Mouse (Mus musculus) macrophage (primary cell): ENCODE results near the gene Sgms1. TPM values are rescaled to one million over a fixed set of nuclear protein-coding genes. Genes with fewer than 3 reads are reported as not detected.

Source experiments
- H3K27ac ChIP-seq: fragments of 350-480 bp; formaldehyde crosslinking; 2 replicates; pipeline ENCODE4 v1.9.0; 2021
- H3K36me3 ChIP-seq: fragments of 350-480 bp; formaldehyde crosslinking; 2 replicates; pipeline ENCODE4 v1.9.0; 2021; ENCODE audit errors: inconsistent target
- H3K4me3 ChIP-seq: fragments of 350-480 bp; formaldehyde crosslinking; 2 replicates; pipeline ENCODE4 v1.9.0; 2021; ENCODE audit errors: inconsistent target
- H3K79me2 ChIP-seq: fragments of 350-480 bp; formaldehyde crosslinking; 2 replicates; pipeline ENCODE4 v1.9.0; 2021; ENCODE audit errors: inconsistent target
- WGBS: methylation state at CpG from one replicate; pipeline ENCODE4 v1.1.7; 2026; ENCODE audit warnings: inconsistent platforms; ENCODE audit not compliant: missing documents; 5-methylcytosine and 5-hydroxymethylcytosine counted together
- polyA plus RNA-seq: library from polyadenylated mRNA; stranded (reverse); fragments of 250-400 nt; gene quantifications from 3 replicates; pipeline ENCODE4 v1.2.4, GENCODE M21; 2018; ENCODE audit warnings: inconsistent platforms

Sgms1 gene
- polyA plus RNA-seq, 1 experiment from 2014 or later, result 20.7 TPM

DNA sequence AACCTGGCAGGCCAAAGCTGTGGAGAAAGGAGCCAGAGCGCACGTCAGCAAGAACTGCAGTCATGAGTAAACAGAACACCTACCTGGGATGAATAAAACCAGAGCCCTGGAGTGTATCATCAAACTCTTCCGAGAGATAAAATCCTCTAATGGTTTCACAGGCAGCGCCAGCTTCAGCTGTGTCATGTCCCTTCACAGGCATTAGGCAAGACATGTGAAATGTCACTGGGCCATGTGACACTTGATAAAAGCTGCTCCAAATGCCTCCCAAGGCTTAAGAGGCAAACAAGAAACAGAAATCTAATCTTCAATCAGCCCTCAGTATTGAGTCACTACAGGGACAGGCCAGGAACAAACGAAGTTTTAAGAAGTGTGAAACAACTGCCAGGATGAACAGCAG lies 193.3 kb downstream of the Sgms1 start:
- Histone ChIP-seq H3K4me3 (no peak overlapping the region), H3K36me3 (0 out of 2 replicates have a peak, but pooled peaks cover 4% of the 10 kb centered on the region), H3K79me2 (peaks cover 98% of the 10 kb centered on the region), H3K27ac (peak overlapping the region; percentile 28; the same call in 1 of the 2 replicates)
- WGBS, result 65% methylated on average over 5 of the region's 5 CpGs

GRCm38 (mm10) chr19:32194863-32195262 lies 194.7 kb downstream of the Sgms1 start:
- no peak overlapping the region for H3K4me3 ChIP-seq
- WGBS, result 89% methylated on average over 1 of the region's 1 CpGs
- H3K36me3 ChIP-seq, result 0 out of 2 replicates have a peak, but pooled peaks cover 4% of the 10 kb centered on the region
- H3K27ac ChIP-seq, result no peak overlapping the region
- peaks cover 100% of the 10 kb centered on the region for H3K79me2 ChIP-seq

DNA sequence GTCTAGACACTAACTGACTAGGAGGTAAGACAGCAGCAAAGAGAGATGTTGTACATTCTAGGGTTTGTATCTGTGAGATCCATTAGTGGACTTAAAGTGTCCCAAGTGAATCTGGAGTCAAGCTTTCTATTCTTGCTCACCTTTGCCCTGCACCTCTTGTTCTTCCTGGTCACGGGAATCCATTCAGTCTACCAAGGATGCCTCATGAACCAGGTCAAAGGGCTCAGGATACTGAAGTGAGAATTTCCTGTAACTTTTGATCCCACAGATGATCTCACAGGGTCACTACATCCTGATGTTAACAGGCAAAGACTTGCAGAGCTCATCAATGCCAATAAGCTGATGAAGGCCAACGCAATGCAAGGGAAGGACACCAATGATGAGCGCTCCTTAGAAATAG lies 195.4 kb downstream of the Sgms1 start:
- Histone ChIP-seq H3K36me3 (0 out of 2 replicates have a peak, but pooled peaks cover 4% of the 10 kb centered on the region), H3K4me3 (no peak overlapping the region)
- WGBS, result 98% methylated on average over 3 of the region's 3 CpGs

DNA sequence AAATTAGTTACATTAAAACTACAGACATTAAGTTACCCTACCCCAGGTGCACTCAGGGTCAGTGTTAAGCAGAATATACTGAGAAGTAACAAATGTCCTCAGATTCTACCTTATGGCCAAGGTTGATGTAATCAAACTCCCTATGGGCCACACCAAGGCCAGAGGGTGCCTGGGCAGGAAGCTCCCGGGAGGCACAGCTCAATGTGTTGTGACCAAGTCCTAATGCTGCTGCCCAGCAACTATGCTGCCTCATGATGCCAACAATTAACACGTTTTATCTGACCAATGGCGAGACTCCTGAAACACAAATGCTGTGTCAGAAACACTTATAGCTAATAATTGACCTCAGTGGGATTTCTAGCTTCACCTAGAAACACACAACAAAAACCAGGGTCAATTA lies 197.9 kb downstream of the Sgms1 start:
- H3K79me2 ChIP-seq, result peaks cover 97% of the 10 kb centered on the region
- 92% methylated on average over 3 of the region's 3 CpGs for WGBS
- no peak overlapping the region for H3K4me3 ChIP-seq
- 0 out of 2 replicates have a peak, but pooled peaks cover 4% of the 10 kb centered on the region for H3K36me3 ChIP-seq
- no peak overlapping the region for H3K27ac ChIP-seq

More for the DNA sequence above, 195.4 kb downstream of the Sgms1 start:
- no peak overlapping the region for H3K27ac ChIP-seq
- peaks cover 100% of the 10 kb centered on the region for H3K79me2 ChIP-seq

DNA sequence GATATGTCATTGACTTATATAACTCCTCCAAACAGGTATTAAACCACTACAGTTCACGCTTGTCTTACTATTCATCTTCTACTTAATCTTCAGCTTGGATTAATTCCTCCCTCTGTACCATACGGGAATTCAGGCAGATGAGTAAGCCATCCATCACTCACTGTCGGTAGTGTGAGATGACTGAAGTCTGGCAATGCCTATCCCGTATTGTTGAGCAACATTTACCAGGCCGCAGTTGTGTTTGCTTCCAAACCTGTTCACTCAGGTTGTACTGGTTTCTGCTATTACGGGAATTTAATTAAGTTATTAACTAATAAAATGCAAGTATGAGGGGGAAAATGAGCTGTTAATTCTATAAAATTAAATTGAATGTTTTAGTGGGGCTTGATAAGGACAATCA lies 199.6 kb downstream of the Sgms1 start:
- Histone ChIP-seq H3K4me3 (no peak overlapping the region), H3K27ac (no peak overlapping the region), H3K36me3 (0 out of 2 replicates have a peak, but pooled peaks cover 4% of the 10 kb centered on the region), H3K79me2 (peaks cover 94% of the 10 kb centered on the region)
- 98% methylated on average over 6 of the region's 6 CpGs for WGBS

DNA sequence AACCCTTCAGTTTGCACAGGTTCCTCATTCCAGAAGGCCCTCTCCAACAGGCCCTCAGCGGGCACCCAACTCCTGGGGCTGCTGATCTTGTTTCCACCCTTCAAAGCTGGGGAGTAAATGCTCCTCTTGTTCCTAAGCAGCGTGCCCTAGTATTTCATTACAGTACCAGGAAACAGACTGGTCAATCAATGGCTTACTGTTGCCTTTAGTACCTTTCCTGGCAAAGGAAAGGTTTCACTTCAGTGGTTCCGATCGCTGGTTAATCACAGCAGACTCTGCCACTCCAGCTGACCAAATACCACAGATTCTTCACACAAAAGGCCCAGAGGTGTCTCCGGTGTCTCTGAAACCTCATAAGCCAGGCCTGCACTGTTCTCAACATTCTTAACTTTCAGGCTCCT lies 200.5 kb downstream of the Sgms1 start:
- no peak overlapping the region for H3K27ac ChIP-seq
- 0 out of 2 replicates have a peak, but pooled peaks cover 4% of the 10 kb centered on the region for H3K36me3 ChIP-seq
- H3K79me2 ChIP-seq, result peaks cover 94% of the 10 kb centered on the region
- H3K4me3 ChIP-seq, result no peak overlapping the region
- 74% methylated on average over 5 of the region's 5 CpGs for WGBS

DNA sequence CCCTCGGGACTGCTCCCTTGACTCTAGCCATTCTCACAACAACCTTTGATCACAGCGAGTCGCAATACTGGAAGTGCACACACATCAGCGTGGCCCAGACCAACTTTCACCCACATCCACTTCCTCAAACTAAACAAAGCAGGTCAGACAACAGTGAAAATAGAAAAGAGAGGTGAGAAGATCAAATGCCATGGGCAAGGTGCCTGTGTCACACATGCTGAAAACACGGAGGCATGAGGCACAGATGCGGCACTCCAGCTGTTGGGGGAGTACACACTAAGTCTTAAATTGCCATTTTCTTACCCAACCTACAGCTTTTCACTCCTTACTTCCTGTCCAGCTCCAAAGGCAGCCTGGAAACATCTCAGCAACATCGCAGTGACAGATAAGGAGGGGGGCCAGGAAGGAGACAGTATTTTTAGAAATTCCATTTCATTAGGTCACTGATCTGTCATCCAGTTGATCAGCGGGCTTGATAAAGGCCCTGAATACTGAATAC lies 202.9 kb downstream of the Sgms1 start:
- H3K36me3 ChIP-seq, result no peaks in the 10 kb centered on the region
- no peak overlapping the region for H3K4me3 ChIP-seq
- peaks cover 89% of the 10 kb centered on the region for H3K79me2 ChIP-seq
- peak overlapping the region; percentile 45 for H3K27ac ChIP-seq
- WGBS, result 11% methylated on average over 8 of the region's 8 CpGs

DNA sequence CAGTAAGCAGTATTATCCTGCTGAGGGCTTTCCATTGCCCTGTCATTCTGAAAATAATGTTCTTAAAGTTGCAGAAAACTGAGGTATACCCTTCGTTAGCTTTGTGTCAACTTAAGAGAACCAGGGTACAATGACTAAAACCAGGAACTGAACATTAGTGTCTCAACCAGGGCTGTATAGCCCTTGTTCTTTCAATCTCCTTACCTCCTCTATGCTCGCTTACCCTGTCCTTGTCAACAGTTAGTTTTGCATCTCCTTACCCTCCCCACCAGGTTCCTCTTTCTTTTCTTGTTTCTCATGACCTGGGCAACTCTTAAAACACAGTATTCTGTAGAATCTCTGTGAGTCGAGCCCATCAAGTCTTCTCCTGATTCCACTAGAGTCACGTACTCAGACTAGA lies 206.5 kb downstream of the Sgms1 start:
- 36% methylated on average over 4 of the region's 4 CpGs for WGBS
- peaks cover 76% of the 10 kb centered on the region for H3K79me2 ChIP-seq
- H3K36me3 ChIP-seq, result no peaks in the 10 kb centered on the region
- no peak overlapping the region for H3K4me3 ChIP-seq
- peak overlapping the region; percentile 90 for H3K27ac ChIP-seq

DNA sequence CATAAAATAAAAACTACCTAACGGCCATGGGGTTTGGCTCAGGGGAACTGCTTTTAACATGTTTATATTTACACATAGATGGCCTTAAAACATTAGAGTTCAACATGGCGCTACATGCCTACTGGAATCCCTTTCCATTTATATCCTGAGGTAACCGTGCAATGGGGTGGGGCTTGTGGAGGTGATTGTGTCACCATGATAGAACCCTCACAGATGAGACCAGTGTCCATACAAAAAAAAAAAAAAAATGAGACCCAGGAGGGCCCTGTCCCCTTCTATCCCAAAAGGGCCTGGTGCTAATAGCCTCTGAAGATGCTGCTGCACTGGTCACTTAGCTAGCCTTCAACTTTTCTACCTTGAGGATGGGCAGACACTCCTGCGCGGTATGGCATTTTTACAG lies 207.0 kb downstream of the Sgms1 start:
- WGBS, result 90% methylated on average over 5 of the region's 5 CpGs
- H3K36me3 ChIP-seq, result no peaks in the 10 kb centered on the region
- peaks cover 76% of the 10 kb centered on the region for H3K79me2 ChIP-seq
- H3K4me3 ChIP-seq, result no peak overlapping the region
- peak overlapping the region; percentile 90 for H3K27ac ChIP-seq

- WGBS, result 33% methylated on average over 12 of the region's 12 CpGs
- no peak overlapping the region for H3K4me3 ChIP-seq
- peaks cover 76% of the 10 kb centered on the region for H3K79me2 ChIP-seq
- H3K27ac ChIP-seq, result peak overlapping the region; percentile 90
- no peaks in the 10 kb centered on the region for H3K36me3 ChIP-seq
Observed at GRCm38 (mm10) chr19:32181721-32182394, 207.7 kb downstream of the Sgms1 start.

DNA sequence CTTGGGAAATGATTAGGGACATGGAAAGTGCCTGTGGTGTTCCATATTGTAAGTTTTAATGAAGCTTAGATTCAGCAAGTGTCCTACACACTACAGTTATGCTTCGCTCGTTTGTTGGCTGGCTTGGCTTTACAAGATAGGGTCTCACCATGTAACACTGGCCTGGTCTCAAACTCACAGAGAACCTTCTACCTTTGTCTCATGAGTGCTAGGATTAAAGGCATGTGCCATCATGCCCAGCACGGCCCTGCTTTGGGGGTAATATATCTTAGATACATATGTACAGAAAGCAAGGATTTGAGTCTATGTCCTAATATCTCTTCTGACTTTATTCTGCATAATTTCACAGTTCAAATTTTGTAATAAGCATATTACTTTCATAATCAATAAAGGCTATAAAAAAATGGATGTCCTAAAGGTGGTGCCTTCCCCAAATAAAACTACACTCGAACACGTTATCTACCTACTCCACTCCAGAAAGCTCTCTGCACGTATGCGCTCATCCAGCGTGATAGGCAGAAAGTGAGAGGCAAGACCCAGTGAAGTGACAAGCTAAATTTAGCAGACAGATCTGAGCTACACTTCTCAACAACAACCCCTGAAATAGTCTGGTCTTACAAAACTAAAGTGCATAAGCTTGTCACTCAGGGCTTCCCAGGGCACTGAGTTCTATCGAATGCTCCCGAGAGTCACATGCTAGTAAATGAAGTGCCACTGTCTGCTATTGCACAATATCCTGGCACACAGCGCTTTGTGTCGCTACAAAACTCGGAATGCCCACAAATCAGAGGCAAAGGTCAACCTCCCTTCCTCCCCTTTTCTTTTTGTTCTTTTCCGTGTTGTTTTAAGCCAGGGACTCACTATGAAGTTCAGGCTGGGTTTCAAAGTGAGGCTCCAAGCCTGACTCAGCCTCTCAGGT lies 208.5 kb downstream of the Sgms1 start:
- peaks cover 82% of the 10 kb centered on the region for H3K79me2 ChIP-seq
- H3K36me3 ChIP-seq, result no peaks in the 10 kb centered on the region
- WGBS, result 29% methylated on average over 11 of the region's 14 CpGs
- H3K4me3 ChIP-seq, result no peak overlapping the region
- peak overlapping the region; percentile 90 for H3K27ac ChIP-seq

GRCm38 (mm10) chr19:32179978-32180413 lies 209.5 kb downstream of the Sgms1 start:
- WGBS, result 17% methylated on average over 5 of the region's 5 CpGs
- Histone ChIP-seq H3K79me2 (peaks cover 82% of the 10 kb centered on the region), H3K4me3 (no peak overlapping the region), H3K27ac (peak overlapping the region; percentile 90), H3K36me3 (no peaks in the 10 kb centered on the region)

DNA sequence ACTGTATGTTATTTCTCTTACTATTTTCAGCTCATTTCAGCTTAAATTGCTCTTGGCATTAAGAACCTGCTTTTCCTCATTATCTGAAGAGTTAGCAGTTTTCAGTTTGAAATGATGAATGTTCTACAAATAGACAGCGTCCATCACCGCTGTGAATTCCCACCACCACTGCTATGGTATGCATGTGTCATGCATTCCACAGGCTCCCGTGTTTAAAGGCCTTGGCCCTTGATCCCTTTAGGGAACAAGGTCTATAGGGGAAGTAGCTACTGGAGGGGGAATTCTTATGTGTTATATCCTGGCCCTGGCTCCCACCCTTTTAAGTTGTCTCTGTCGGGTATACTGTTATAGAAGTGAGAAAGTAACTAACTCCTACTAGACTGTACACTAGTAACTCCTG lies 210.0 kb downstream of the Sgms1 start:
- 50% methylated on average over 4 of the region's 4 CpGs for WGBS
- peaks cover 82% of the 10 kb centered on the region for H3K79me2 ChIP-seq
- H3K36me3 ChIP-seq, result no peaks in the 10 kb centered on the region
- H3K4me3 ChIP-seq, result no peak overlapping the region
- H3K27ac ChIP-seq, result peak overlapping the region; percentile 90

DNA sequence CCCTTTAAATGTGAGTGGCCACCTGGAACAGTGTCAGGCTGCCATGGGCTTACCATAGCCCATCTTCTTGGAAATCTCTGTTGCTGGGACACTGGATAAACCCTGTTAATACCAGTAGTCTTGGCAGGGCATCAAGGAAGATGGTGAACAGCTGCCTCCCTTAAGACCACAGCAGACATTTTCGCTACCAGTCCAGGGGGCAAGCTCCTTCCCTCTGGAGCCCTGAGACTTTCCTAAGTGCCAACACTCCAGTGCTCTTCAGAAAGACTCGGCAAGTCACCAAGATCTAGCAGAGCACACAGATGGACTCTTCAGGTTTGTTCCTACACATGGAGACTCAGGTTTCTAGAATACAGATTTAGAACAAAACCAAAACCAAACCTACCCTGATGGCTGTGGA lies 211.4 kb downstream of the Sgms1 start:
- Histone ChIP-seq H3K36me3 (no peaks in the 10 kb centered on the region), H3K79me2 (peaks cover 82% of the 10 kb centered on the region), H3K27ac (no peak overlapping the region), H3K4me3 (no peak overlapping the region)
- 97% methylated on average over 2 of the region's 2 CpGs for WGBS

GRCm38 (mm10) chr19:32176458-32176857 lies 213.1 kb downstream of the Sgms1 start:
- Histone ChIP-seq H3K36me3 (no peaks in the 10 kb centered on the region), H3K79me2 (peaks cover 89% of the 10 kb centered on the region), H3K4me3 (no peak overlapping the region), H3K27ac (no peak overlapping the region)
- 90% methylated on average over 9 of the region's 9 CpGs for WGBS
